Mouse (Mus musculus) yolk sac, embryonic 10.5 days (tissue): ENCODE data around the gene Ankrd33.

Experiments
- DNase-seq: peaks from one replicate; pipeline ENCODE4 v3.0.0-alpha.2; 2017; ENCODE audit warnings: low spot score

The Ankrd33 gene

GRCm38 (mm10) chr15:101115511-101116110, at the start of gene Ankrd33:
TSS of gene Ankrd33 (plus strand) at chr15:101115755.
- DNase-seq = no peak

DNA sequence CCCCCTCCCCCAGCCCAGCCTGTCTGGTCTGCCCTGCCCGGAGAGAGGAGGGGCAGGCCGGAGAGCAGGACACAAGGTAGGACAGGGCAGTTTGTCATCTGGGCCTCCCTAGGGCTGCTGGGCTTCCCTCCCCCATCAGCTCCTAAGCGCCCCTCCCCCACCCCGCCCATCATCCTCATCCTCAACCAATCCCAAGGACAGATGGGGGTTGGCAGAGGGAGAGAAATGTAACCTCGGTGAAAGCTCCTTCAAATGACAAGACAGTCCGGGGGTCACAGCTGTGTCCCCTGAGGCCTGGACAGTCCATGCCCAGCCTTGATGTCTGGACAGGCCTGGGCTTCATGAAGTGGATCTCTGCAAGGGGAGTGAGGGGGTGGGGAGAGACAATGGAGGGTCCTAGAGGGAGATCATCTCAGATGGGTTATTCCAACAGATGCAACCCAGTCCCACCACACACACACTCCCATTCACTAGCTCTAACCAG, 49.1 kb upstream of the Ankrd33 start:
- no peak for DNase-seq

GRCm38 (mm10) chr15:101066920-101067696, 48.4 kb upstream of the Ankrd33 start:
- no peak for DNase-seq

GRCm38 (mm10) chr15:101068029-101068428, 47.5 kb upstream of the Ankrd33 start:
- no peak for DNase-seq

DNA sequence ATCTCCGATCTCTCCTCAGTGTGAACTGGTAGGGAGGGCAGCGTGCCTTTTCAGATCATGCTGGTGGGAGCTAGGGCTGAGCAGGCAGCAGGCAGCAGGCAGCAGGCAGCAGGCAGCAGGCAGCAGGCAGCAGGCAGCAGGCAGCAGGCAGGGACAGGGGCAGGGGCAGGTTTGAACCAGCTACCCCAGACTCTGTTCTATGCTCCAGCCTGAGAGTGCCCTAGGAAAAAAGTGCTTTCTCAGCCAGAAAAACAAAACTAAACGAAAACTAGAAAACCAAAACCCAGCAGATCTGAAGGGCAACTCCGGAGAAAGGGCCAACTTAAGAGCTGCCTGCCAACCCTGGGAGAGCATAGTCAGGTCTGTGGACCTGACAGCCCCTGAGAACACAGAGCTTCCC, 46.9 kb upstream of the Ankrd33 start:
- no peak for DNase-seq

- peak; percentile 74 for DNase-seq
Measured at GRCm38 (mm10) chr15:101069641-101070190, 45.8 kb upstream of the Ankrd33 start.

GRCm38 (mm10) chr15:101070762-101071161, 44.8 kb upstream of the Ankrd33 start:
- no peak for DNase-seq

- no peak for DNase-seq
Measured at GRCm38 (mm10) chr15:101072736-101073135, 42.8 kb upstream of the Ankrd33 start.

GRCm38 (mm10) chr15:101074067-101074466, 41.5 kb upstream of the Ankrd33 start:
- DNase-seq = no peak

DNA sequence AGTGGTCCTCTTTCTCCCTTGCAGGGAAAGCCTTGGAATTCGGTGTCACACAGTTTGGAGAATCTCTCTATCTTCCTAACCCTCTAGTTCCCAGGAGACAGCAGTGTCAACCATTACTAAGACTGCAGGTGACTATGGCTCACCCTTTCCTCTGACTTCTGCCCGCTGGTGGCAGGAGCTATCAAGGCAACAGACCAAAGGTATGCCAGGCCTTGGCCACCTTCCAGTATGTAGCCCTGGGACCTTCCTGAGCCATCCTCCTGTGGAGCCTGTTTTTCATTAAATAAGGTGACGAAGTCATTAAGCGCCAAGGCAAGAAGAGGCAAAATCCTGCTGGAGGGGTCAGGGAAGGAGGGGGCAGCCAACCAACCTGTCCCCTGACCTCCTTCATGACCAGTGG, 40.4 kb upstream of the Ankrd33 start:
- no peak for DNase-seq

GRCm38 (mm10) chr15:101075656-101076055, 39.9 kb upstream of the Ankrd33 start:
- DNase-seq = peak; percentile 72

- no peak for DNase-seq
Measured at GRCm38 (mm10) chr15:101076071-101077000, 39.2 kb upstream of the Ankrd33 start.

- peak; percentile 37 for DNase-seq
Measured at GRCm38 (mm10) chr15:101077001-101077812, 38.3 kb upstream of the Ankrd33 start.

- DNase-seq = peak; percentile 81
Measured at GRCm38 (mm10) chr15:101077813-101078730, 37.5 kb upstream of the Ankrd33 start, which contains the start of gene Fignl2. TSS of gene Fignl2 (minus strand) at chr15:101078567.

GRCm38 (mm10) chr15:101078731-101079156, 36.8 kb upstream of the Ankrd33 start:
- DNase-seq = peak; percentile 95

- no peak for DNase-seq
Measured at GRCm38 (mm10) chr15:101080031-101080520, 35.5 kb upstream of the Ankrd33 start.

DNA sequence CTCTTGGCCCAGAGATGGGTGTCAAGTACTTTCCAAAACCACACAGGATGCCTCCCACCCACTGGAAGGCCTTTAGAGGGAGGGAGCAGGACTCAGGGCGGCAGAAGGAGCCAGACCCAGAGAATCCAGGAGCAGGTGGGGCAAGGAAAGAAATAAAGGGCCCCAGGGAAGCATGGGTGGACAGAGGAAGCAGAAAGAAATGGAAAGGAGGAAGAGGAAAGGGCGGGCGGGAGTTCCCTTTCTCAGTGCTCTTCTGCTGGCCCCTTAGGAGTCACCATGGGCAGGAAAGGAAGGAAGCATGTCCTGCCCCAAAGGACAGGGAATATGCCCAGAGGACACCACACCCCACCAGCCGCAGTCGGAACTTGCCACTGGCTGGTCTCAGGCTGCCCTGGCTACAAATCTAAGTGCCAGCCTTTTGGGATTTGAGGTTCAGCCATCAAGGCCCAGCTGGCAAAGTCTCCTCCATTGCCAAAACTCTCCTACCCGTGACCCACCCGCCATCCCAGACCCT, 34.5 kb upstream of the Ankrd33 start:
- DNase-seq = no peak

DNA sequence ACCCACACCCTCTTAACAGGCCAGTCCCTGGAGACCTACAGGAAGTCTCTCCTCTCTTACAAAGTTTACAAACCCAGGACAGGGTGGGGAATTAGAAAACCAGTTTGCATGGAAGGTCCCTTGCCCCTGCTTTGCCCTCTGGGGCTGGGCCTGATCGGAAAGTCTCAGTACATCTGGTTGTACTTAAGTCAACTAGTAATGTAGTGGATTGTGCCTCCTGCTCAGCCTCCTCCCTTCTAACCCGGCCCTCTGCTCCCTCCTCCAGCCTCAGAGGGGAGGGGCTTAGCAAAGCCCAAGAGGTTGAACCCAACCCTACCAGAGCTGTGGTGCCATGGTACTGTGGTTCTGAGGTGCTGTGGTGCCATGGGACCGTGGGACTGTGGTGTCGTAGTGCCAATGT, 33.3 kb upstream of the Ankrd33 start:
- DNase-seq = no peak

- no peak for DNase-seq
Measured at GRCm38 (mm10) chr15:101084499-101084898, 31.1 kb upstream of the Ankrd33 start.
